Mouse (Mus musculus) spleen, adult 12 weeks (tissue): ENCODE measurements around the gene Hoxb7.

Experiments
- DNase-seq: peaks from one replicate; pipeline ENCODE4 v3.0.0; 2022; ENCODE audit warnings: low spot score

Gene Hoxb7

DNA sequence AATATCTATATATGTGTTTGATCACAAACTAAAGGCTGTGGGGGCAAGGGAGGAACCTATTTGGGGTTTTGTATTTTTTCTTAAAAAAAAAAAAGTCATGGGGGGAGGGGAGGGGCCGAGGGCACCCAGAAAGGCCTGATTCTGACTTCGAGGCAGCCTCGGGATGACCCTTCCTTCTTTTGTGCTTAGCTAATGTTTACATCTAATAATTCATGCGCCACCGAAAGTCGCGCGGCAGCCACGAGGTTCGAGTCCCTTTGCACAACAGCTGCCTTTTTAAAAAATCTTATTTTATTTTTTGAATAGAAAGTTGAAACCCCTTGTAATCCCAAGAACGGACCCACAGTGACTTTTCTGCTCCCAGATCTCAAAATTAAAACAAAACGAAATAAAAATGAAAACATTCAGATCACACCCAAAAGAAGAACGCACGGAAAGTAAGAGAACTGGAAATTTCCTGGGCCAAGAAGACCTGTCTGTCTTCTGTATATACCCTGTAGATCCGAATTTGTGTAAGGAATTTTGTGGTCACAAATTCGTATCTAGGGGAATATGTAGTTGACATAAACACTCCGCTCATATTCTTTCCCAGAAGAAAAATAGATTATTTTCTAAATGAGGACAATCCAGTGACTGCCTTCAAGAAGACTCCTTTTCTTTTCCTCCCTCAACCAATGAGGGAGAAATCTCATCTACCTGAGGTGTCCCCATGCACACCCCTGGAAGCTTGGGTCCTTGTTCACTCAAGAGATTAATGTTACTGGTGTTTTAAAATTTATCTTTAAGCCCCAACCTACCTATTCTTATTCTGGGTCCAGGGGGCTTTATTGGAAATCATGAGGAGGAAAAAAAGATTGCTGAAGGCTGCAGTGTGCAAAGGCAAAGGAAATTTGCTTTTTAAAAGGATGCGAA lies 30.5 kb downstream of the Hoxb7 start:
- DNase-seq, result no peak

DNA sequence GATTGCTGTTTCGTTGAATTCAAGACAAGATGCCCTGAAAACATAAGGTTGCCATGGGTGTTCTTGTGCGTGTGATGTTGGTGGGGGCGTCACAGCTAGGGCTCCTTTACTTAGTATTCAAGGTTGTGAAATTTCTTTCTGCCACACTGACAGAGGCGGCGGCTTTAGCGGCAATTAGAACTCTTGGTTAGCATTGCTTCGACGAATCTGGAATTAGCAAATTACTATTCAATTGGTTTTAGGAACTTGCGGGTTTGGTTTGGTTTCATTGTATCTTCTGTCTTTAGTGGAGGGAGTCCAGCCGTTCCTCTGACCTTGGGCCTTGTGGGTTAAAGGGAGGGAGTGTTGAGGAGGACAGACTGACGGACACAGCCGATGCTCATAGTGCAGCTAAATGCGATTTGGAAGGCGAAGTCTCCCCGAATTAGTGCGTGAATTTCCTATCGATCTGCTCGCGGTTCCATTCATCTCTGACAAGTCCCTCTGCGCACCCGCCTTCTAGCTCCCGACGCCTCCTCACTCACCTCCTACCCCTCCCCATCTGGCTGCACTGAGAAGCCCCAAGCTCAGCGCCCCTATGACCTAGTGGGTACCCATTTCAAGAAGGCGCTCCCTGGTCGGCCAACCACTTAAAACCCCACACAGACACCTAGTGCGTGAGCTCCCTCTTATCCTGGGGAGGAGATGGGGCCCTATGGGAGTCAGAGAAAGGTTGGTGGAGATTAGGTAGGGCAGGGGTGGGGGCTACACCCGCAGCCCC lies 31.4 kb downstream of the Hoxb7 start, which contains the start of gene Hoxb4:
Hoxb4 (plus strand) TSS at position 660 of the 760 bp plus-strand sequence.
- no peak for DNase-seq

DNA sequence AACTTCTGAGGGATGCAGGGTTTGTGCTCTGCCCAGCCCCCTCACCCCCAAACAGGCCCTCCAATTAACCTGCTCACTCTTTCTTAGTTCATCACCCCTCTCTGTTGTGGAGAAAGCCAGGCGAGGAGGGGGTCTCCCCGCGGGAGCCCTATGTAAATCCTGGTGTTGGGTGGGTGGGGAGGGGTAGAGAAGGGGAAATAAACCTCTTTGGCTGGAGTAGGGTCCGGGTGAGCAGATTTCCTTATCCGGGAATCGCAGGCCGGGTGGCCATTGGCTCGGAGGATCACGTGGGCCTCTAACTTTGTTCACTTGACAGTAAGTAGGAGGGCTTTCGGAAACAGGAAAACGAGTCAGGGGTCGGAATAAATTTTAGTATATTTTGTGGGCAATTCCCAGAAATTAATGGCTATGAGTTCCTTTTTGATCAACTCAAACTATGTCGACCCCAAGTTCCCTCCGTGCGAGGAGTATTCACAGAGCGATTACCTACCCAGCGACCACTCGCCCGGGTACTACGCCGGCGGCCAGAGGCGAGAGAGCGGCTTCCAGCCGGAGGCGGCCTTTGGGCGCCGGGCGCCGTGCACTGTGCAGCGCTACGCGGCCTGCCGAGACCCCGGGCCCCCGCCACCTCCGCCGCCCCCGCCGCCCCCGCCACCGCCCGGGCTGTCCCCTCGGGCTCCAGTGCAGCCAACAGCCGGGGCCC lies 32.1 kb downstream of the Hoxb7 start:
- DNase-seq, result no peak

DNA sequence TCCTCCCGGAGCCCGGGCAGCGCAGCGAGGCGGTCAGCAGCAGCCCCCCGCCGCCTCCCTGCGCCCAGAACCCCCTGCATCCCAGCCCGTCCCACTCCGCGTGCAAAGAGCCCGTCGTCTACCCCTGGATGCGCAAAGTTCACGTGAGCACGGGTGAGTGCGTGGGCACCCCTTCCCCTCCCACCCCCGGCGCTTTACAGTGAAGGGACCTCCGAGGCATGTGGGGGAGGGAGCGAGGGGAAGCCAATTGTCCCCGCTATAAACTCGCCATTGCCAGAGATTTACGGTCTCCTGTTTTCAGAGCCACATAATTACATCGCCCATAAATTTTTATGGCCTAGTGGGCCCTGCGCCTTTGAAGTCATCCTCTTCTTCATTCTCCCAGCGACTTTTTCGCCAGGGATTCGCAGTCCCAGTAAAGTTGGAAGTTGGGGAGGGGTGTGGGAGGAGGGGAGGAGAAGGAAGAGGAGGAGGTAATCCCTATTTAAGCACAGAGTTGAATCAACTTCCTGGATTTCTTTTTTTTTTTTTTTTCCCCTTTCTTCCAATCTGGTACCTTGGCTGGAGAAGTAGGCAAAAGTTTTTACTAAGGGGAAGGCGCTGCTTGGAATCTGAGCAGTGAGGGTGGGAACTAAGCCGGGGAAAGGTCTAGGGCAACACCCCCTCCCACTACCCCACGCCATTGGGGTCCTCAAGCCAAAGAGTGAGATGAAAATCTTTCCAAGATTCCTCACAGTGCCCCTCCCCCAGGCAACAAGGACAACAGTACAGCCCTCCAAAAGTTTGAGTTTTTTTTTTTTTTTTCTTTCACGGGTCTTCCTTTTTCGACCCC lies 32.9 kb downstream of the Hoxb7 start:
- DNase-seq, result no peak

DNA sequence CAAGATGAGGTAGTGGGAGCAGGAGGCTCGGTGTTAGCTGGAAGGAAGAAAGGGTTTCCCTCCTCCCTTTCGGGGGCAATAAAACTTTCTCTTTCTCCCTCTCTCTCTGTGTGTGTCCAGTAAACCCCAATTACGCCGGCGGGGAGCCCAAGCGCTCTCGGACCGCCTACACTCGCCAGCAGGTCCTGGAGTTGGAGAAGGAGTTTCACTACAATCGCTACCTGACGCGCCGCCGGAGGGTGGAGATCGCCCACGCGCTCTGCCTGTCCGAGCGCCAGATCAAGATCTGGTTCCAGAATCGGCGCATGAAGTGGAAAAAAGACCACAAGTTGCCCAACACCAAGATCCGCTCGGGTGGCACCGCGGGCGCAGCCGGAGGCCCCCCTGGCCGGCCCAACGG lies 33.5 kb downstream of the Hoxb7 start:
- DNase-seq, result no peak

DNA sequence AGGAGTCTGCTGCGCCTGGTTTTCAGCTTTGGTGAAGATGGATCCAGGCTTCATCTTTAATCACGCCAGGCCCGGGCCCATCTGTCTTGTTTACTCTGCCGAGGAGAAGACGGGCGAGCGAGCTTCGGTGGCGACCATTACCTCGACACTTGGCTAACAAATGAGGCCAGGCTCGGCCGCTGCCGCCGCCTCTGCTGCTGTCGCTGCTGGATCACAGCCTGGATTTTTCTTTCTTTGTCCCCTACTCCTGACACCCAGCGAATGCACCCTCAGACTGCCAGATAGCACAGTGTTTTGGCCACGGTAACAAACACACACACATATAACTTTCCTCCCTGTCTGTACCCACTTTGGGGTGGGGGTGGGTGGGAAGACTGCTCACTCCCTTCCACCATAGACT lies 34.3 kb downstream of the Hoxb7 start:
- no peak for DNase-seq

DNA sequence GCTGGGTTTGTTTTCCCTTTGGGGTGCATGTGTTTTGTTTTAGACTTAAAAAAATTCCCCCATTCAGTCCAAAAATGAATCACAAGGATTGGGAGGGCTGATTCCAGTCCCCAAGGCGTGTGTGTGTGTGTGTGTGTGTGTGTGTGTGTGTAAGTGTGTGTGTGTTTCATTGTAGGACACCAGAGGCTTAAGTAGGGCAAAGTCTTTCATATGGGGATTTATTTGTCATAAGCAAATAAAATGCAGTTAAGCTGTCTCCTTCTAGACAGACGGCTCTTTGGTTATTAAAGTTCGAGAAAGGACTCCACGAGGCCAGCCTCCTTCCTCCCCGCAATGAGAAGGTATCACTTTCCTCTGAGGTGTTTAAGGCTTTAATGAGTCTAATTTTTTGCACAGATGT lies 35.4 kb downstream of the Hoxb7 start:
- no peak for DNase-seq

DNA sequence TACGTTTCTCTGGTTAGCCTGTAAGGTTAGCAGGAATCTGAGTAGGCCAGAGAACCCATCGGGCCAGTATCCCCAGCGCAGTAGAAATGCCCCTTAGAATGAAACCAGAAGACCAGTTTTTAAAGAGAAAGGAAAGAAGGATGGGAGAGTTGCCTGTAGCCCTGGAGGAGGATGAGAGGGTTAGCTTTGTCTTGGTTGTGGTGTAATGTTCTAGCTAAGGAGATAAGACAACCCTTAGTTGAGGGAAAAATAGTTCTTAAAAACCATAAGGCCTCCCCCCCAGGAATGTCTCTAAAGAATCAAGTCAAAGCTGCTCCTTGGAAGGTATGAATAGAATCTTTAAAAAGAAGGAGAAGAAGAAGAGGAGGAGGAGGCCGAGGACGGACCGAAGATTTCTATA lies 36.3 kb downstream of the Hoxb7 start:
- DNase-seq, result no peak

DNA sequence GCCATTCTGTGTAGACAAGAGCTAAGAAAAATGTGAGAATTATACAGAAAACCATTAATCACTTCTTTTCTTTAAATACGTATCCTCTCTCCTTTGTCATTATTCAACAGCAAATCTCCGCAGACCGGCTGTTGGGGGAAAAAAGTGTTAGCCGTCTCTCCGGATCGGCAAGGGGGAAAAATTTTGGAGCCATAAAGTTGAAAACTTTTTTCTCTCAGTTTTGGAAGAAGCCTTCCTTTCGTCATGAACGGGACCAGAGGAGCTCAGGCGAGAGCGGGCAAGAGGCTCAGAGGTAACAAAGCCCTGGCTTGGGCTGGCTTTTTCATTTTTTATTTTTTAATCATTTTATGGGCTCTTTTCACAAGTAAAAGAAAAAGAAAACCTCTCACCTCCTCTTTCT lies 36.7 kb downstream of the Hoxb7 start, which contains the start of gene Hoxb3:
Hoxb3 (plus strand) TSS at position 173 of the 400 bp plus-strand sequence.
- no peak for DNase-seq

DNA sequence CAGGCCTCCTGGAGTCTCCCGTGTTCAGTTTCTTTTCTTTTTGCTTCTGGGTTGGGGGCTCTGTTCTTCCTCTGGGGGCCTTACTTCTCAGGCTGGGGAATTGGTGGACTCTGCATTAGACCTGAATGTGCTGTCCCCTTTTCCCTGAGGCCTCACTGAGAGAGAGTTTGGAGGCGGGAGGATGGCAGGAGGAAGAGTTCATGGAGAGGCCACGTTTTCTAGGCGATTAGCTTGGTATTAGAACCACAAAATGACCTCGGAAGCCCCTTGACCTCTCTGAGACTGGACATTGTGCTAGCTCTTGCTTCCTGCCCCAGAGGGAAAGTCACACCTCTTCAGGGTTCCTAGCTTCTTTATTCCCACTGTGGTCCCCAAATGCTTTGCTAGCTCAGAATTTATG lies 37.7 kb downstream of the Hoxb7 start:
- DNase-seq, result no peak

DNA sequence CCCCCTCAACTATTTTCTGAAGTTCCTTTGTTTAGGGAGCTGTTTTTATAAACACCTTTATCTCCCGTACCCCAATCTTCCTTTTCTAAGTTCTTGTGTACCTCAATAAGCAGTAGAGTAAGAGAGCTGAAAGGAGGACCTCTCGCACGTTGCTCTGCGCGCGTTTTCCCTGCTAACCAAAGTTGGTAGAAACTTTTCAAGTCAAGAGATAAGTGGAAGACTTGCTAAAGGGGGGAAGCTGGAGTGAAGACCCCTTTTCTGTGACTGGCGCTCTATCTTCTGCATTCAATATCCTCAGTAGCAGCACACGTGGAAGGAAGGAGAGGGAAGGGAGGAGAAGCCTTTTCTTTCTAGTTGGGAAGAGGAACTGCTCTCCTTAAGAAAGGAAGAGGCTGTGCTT lies 38.5 kb downstream of the Hoxb7 start:
- DNase-seq, result no peak

DNA sequence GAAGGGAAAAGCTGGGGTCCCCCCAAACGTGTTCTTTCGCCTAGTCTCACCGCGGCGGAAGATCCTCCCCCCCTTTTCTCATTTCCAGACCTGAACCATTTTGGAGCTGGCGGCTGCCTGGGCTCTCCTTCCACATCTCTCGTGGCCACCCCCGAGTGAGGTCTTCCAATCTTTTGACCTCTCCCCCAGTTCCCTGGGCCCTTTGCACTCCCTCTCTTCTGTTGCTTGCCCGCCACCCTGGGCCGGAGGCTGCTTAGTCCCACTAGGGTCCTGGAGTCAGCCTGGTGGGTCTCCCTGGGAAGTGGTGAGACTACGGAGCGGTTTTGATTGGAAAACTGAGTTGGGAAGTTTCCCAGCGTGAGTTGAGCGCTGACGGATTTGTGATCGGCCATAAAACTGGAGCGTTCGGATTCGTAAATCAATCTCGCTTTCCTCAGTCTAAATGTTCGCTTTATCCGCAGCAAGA lies 39.4 kb downstream of the Hoxb7 start:
- DNase-seq, result no peak

DNA sequence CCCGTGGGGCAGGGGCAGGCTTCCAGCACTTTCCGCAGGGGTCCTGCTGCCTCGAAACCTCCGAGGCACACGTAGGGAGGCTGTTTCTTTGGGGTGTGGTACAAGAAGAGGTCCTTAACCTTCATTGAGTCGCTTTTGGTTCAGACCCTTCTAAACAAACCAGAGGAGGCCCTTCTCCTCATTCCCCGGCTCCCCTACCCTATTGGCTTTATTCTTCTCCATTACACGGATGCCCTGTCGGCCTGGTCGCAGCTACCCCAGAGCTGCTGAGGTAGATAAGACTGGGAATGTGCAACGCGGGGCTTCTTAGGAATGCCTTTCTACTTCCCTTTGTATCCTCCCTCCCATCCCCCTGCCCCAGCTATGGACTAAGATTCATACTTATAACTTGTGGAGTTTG lies 40.3 kb downstream of the Hoxb7 start:
- DNase-seq, result no peak

DNA sequence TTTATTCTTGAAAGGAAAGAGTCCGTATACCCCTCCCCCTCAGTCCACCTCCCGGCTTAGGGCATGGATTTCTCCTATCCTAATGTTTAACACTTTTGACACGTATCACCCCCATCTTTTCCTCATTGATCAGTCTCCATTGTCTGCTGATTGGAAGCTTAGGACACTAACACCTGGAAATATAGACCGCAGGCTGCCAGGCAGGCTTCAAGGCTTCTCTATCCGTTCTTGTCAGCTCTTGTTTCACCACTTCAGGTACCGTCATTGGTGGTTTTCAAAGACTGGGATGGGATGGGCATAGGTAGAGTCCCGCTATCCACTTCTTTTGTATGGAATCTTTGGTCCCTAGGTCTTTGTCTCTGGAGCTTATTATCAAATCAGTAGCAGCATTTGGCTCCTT lies 40.7 kb downstream of the Hoxb7 start:
- no peak for DNase-seq

DNA sequence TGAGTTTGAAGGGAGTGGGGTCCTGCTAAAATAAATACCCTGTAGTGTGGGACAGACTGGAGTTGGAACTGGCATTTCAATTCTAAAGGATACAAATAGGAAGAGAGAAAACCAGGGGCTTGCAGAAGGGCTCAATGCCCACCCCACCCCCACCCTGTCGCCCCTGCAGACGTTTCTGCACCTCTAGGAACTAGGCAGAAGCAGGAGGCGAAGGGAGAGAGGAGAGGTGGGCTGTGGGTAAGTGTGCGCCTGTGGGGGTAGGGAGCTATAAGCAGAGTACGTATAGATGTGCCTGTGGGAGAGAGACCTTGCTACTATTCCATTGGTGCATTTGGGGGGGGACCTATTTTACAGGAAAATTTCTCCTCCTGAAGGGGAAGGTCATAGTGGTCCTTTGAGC lies 41.3 kb downstream of the Hoxb7 start:
- no peak for DNase-seq

DNA sequence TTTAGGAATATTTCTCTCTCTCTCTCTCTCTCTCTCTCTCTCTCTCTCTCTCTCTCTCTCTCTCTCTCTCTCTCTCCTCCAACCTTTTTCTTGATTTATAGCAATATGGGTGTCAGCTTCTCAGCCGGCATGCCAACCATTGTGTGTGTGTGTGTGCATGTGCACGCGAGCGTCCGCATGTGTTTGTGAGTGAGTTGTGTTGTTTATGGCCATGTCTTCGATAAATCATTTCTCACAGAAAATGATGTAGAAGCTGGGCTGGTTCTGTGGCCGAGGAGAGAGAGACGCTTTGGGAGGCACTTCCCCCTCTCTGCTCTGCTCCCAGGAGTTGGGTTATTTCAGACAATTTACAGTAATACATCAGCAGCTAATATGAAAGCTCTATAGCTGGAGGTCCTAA lies 42.2 kb downstream of the Hoxb7 start:
- no peak for DNase-seq

DNA sequence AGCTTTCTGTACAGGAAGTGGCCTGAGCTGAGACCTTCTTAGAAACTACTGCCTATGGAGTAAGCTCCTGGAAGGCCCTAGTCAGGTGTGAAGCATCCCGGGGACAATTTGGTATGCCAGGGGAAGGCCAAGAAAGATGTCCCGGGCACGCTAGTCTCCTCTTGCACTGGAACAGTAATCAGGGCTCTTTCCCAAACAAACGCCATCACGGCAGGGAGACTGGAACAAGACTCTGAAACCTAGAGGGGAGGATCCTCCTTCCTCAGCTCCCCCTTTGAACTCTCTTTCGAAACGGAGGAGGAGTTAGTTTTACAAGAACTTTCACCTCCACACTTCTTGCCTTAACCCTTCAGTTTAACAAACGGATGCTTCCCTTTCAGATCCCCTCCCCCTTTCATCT lies 45.7 kb downstream of the Hoxb7 start:
- DNase-seq, result no peak

DNA sequence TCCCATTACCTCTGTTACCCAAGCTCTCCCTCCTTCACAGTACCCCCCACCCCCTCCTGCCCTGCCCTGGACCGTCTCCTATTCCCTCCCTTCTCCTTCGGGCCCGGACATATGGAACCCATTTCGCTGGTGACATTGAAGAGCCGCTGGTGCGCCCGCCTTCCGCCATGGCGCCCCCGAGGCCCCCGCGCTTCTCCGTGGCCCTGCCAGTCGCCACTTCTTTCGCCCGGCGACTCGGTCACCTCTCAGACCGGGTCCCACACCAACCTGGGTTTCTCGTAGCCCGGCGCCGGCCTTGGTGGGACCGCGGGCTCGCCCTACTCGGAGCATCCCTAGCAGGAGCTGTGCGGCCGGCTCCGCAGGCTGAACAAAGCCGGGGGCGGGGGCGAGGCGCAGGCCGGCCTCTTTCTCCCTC lies 46.2 kb downstream of the Hoxb7 start:
- DNase-seq, result no peak

DNA sequence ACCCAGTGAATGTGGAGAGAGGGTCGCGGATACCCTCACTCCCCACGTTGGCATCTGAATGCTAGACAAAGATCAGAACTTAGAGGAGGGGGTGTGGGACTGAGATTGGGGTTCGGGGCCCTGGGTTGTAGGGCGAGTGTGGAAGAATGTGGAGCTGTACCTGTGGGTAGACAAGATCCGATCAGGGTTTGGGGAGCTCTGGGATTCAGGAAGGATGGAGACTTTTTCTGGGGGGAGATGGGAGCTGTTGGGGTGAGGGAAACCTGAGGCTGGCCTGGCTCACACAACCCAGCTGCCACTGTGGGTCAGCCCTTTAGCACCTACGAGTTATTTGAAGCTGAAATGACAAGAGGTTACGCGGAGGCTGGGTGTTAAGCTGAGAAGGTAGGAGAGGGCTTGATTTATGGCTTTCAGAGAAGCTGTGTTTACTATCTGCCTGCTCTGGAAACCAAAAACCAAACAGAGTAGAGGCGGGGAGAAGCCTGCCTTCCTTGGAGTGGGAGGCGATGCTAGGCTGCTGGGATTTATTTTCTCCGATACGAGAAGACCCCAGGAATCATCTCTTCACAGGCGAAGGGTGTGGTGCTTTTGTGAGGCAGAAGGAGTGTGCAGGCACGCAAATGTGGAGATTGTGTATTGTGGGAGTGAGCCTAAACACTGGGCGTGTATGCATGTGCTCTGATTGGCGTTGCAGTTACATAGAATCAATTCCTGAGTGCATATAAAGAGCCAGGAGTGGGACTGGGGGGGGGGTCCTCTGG lies 47.0 kb downstream of the Hoxb7 start:
- DNase-seq, result no peak

DNA sequence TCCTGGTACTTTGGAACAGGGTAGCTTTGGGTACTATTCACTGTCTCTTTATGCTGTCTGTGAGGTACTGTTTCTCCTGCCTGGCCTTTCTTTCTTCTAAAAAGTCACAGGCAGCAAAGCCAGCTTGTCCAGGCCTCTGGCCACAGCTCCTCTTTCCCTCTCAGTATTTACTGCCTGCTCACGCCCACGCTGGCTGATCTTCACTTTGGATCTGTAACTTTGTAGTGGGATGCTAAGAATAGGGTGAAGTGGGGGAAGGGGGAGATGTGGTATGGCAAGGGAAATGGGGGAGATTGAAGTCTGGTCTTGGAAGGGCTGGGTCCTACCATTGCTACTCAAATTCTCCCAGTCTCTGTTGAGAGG lies 47.6 kb downstream of the Hoxb7 start:
- DNase-seq, result no peak

DNA sequence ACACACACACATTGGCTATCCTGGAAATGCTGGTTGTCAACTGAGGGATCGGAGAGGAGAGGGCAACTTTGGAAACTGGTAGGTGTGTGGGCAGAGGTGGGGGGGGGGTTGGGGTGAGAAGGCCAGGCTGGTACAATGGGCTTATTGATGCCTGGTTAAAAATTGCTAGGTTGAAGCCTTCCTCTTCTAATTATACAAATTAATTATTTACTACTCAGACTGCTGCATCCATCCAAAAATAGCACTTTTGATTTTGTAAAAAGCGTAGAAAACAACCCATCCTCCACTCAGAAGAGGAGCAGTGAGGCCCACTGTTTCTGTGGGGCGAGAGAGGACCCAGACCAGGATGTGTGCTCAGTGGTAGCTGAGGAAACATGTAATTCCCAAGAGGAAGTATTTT lies 48.6 kb downstream of the Hoxb7 start:
- no peak for DNase-seq
